Mouse (Mus musculus) midbrain, embryonic 13.5 days (tissue): ENCODE results near the gene Iqcf3. TPM values are rescaled to one million over a fixed set of nuclear protein-coding genes. Genes with fewer than 3 reads are reported as not detected.
"Not testable (repeated sequence)": the region's sequence is repeated elsewhere in the genome, so short reads cannot be mapped to it uniquely, and the experiment has no call there.

Experiments used
- ATAC-seq: fragments of 200-750 bp; cut with Nextera tagmentation; 2 replicates; pipeline ENCODE4 v1.8.0; 2017; ENCODE audit warnings: mild to moderate bottlenecking, moderate TSS enrichment, moderate library complexity
- H3K27ac ChIP-seq: fragments of 300-500 bp; sonication (generic); 2 replicates; pipeline ENCODE4 v1.5.1; 2015; ENCODE audit warnings: inconsistent platforms, mild to moderate bottlenecking, moderate library complexity
- H3K27me3 ChIP-seq: fragments of 300-500 bp; sonication (generic); 2 replicates; pipeline ENCODE4 v1.6.1; 2015; ENCODE audit warnings: mild to moderate bottlenecking, inconsistent platforms
- H3K36me3 ChIP-seq: fragments of 300-500 bp; sonication (generic); 2 replicates; pipeline ENCODE4 v1.6.1; 2015; ENCODE audit warnings: mild to moderate bottlenecking, inconsistent platforms
- H3K4me1 ChIP-seq: fragments of 300-500 bp; sonication (generic); replicated peaks from 2 replicates; pipeline ENCODE4 v1.6.1; 2015; ENCODE audit warnings: inconsistent platforms
- H3K4me2 ChIP-seq: fragments of 300-500 bp; sonication (generic); replicated peaks from 2 replicates; pipeline ENCODE4 v1.6.1; 2015; ENCODE audit warnings: moderate library complexity, mild to moderate bottlenecking, inconsistent platforms
- H3K4me3 ChIP-seq: fragments of 300-500 bp; sonication (generic); replicated peaks from 2 replicates; pipeline ENCODE4 v1.5.1; 2015; ENCODE audit warnings: mild to moderate bottlenecking, inconsistent platforms
- H3K9ac ChIP-seq: fragments of 300-500 bp; sonication (generic); replicated peaks from 2 replicates; pipeline ENCODE4 v1.6.1; 2015; ENCODE audit warnings: mild to moderate bottlenecking, inconsistent platforms
- H3K9me3 ChIP-seq: fragments of 300-500 bp; sonication (generic); 2 replicates; pipeline ENCODE4 v1.6.1; 2016; ENCODE audit warnings: mild to moderate bottlenecking, inconsistent platforms
- WGBS: fragments of 180-500 bp; shearing (Covaris S2); methylation state at CpG from one replicate; pipeline ENCODE4 v1.1.7; 2015; 5-methylcytosine and 5-hydroxymethylcytosine counted together
- polyA plus RNA-seq: library from polyadenylated mRNA; unstranded; fragments of >200 nt; fragmentation: Nextera tagmentation; extraction: Ambion mirVana; gene quantifications from 2 replicates; pipeline ENCODE4 v1.2.1, GENCODE M21; 2015

Gene Iqcf3
- not detected in 2 replicates for polyA plus RNA-seq

- Histone ChIP-seq H3K27me3 (no peaks in the 10 kb centered on the region), H3K4me3 (no peak within 1 kb of the TSS)
Observed at GRCm38 (mm10) chr9:106561531-106561930, at the start of gene Iqcf3. Gene Iqcf3, minus strand, starts transcription at chr9:106561631.

GRCm38 (mm10) chr9:106610727-106611126 is 49.3 kb upstream of the Iqcf3 start:
- 79% methylated on average over 4 of the region's 4 CpGs for WGBS
- no peaks in the 10 kb centered on the region for H3K4me1 ChIP-seq
- no peak for ATAC-seq
- no peaks in the 10 kb centered on the region for H3K36me3 ChIP-seq
- no peak overlapping the region for H3K27ac ChIP-seq
- no peak overlapping the region for H3K4me2 ChIP-seq
- no peaks in the 10 kb centered on the region for H3K27me3 ChIP-seq
- H3K9ac ChIP-seq, result no peak overlapping the region
- H3K9me3 ChIP-seq, result no peaks in the 10 kb centered on the region
- H3K4me3 ChIP-seq, result no peak overlapping the region

More at GRCm38 (mm10) chr9:106561531-106561930, at the start of gene Iqcf3:
- Histone ChIP-seq H3K9me3 (no peaks in the 10 kb centered on the region), H3K9ac (no peak within 1 kb of the TSS), H3K4me2 (no peak within 1 kb of the TSS), H3K36me3 (no peaks in the 10 kb centered on the region), H3K4me1 (no peaks in the 10 kb centered on the region), H3K27ac (no peak within 1 kb of the TSS)
- 90% methylated on average over 5 of the region's 5 CpGs for WGBS
- ATAC-seq, result no peak

GRCm38 (mm10) chr9:106600546-106600945 is 39.1 kb upstream of the Iqcf3 start:
- H3K9me3 ChIP-seq, result no peaks in the 10 kb centered on the region
- 0 out of 2 replicates have a peak, but pooled peaks cover 2% of the 10 kb centered on the region for H3K4me1 ChIP-seq
- ATAC-seq, result no peak
- H3K4me2 ChIP-seq, result no peak overlapping the region
- no peak overlapping the region for H3K27ac ChIP-seq
- H3K4me3 ChIP-seq, result no peak overlapping the region
- no peak overlapping the region for H3K9ac ChIP-seq
- WGBS, result 27% methylated on average over 8 of the region's 8 CpGs
- H3K27me3 ChIP-seq, result no peaks in the 10 kb centered on the region
- no peaks in the 10 kb centered on the region for H3K36me3 ChIP-seq

- H3K4me3 ChIP-seq, result no peak overlapping the region
- H3K4me2 ChIP-seq, result no peak overlapping the region
- no peaks in the 10 kb centered on the region for H3K9me3 ChIP-seq
- 39% methylated on average over 7 of the region's 7 CpGs for WGBS
- no peak for ATAC-seq
- no peaks in the 10 kb centered on the region for H3K27me3 ChIP-seq
- H3K4me1 ChIP-seq, result 0 out of 2 replicates have a peak, but pooled peaks cover 3% of the 10 kb centered on the region
- no peak overlapping the region for H3K27ac ChIP-seq
- H3K9ac ChIP-seq, result no peak overlapping the region
- H3K36me3 ChIP-seq, result no peaks in the 10 kb centered on the region
Observed at GRCm38 (mm10) chr9:106598466-106598865, 37.0 kb upstream of the Iqcf3 start.

- Histone ChIP-seq H3K4me2 (no peak overlapping the region), H3K4me3 (no peak overlapping the region), H3K27ac (no peak overlapping the region), H3K9ac (peak overlapping the region; percentile 36; the same call in 1 of the 2 replicates), H3K36me3 (no peaks in the 10 kb centered on the region), H3K9me3 (no peaks in the 10 kb centered on the region), H3K4me1 (0 out of 2 replicates have a peak, but pooled peaks cover 3% of the 10 kb centered on the region), H3K27me3 (no peaks in the 10 kb centered on the region)
- ATAC-seq, result no peak
- 79% methylated on average over 7 of the region's 7 CpGs for WGBS
Observed at GRCm38 (mm10) chr9:106595836-106596235, 34.4 kb upstream of the Iqcf3 start.

GRCm38 (mm10) chr9:106595402-106595801 is 34.0 kb upstream of the Iqcf3 start:
- not testable (repeated sequence) for H3K4me3 ChIP-seq, H3K27ac ChIP-seq, H3K4me2 ChIP-seq, H3K36me3 ChIP-seq, H3K4me1 ChIP-seq, H3K27me3 ChIP-seq, ATAC-seq, H3K9me3 ChIP-seq
- peak overlapping the region; percentile 36; the same call in 1 of the 2 replicates for H3K9ac ChIP-seq
- 19% methylated on average over 4 of the region's 4 CpGs for WGBS

GRCm38 (mm10) chr9:106592158-106592557 is 30.7 kb upstream of the Iqcf3 start:
- 90% methylated on average over 5 of the region's 5 CpGs for WGBS
- H3K9ac ChIP-seq, result no peak overlapping the region
- H3K4me1 ChIP-seq, result 0 out of 2 replicates have a peak, but pooled peaks cover 3% of the 10 kb centered on the region
- no peaks in the 10 kb centered on the region for H3K27me3 ChIP-seq
- no peak for ATAC-seq
- H3K36me3 ChIP-seq, result no peaks in the 10 kb centered on the region
- H3K27ac ChIP-seq, result no peak overlapping the region
- H3K4me3 ChIP-seq, result no peak overlapping the region
- H3K4me2 ChIP-seq, result no peak overlapping the region
- H3K9me3 ChIP-seq, result no peaks in the 10 kb centered on the region

- H3K27ac ChIP-seq, result no peak overlapping the region
- no peaks in the 10 kb centered on the region for H3K36me3 ChIP-seq
- H3K4me3 ChIP-seq, result no peak overlapping the region
- no peaks in the 10 kb centered on the region for H3K27me3 ChIP-seq
- no peak overlapping the region for H3K9ac ChIP-seq
- no peak for ATAC-seq
- H3K4me2 ChIP-seq, result no peak overlapping the region
- 84% methylated on average over 1 of the region's 1 CpGs for WGBS
- no peaks in the 10 kb centered on the region for H3K9me3 ChIP-seq
- no peaks in the 10 kb centered on the region for H3K4me1 ChIP-seq
Observed at GRCm38 (mm10) chr9:106582552-106582951, 21.1 kb upstream of the Iqcf3 start.

GRCm38 (mm10) chr9:106580016-106580415 is 18.6 kb upstream of the Iqcf3 start:
- H3K9ac ChIP-seq, result no peak overlapping the region
- no peaks in the 10 kb centered on the region for H3K36me3 ChIP-seq
- no peak overlapping the region for H3K4me2 ChIP-seq
- no peak for ATAC-seq
- no peak overlapping the region for H3K4me3 ChIP-seq
- H3K27ac ChIP-seq, result no peak overlapping the region
- no peaks in the 10 kb centered on the region for H3K9me3 ChIP-seq
- H3K4me1 ChIP-seq, result no peaks in the 10 kb centered on the region
- no peaks in the 10 kb centered on the region for H3K27me3 ChIP-seq
- 83% methylated on average over 7 of the region's 7 CpGs for WGBS

- no peak overlapping the region for H3K27ac ChIP-seq
- no peak overlapping the region for H3K4me2 ChIP-seq
- no peak for ATAC-seq
- H3K9ac ChIP-seq, result no peak overlapping the region
- 90% methylated on average over 2 of the region's 2 CpGs for WGBS
- no peaks in the 10 kb centered on the region for H3K9me3 ChIP-seq
- no peak overlapping the region for H3K4me3 ChIP-seq
- no peaks in the 10 kb centered on the region for H3K36me3 ChIP-seq
- H3K27me3 ChIP-seq, result no peaks in the 10 kb centered on the region
- no peaks in the 10 kb centered on the region for H3K4me1 ChIP-seq
Observed at GRCm38 (mm10) chr9:106576112-106576511, 14.7 kb upstream of the Iqcf3 start.

- Histone ChIP-seq H3K9me3 (no peaks in the 10 kb centered on the region), H3K27me3 (no peaks in the 10 kb centered on the region), H3K4me3 (no peak overlapping the region), H3K9ac (no peak overlapping the region), H3K27ac (no peak overlapping the region), H3K4me1 (no peaks in the 10 kb centered on the region), H3K36me3 (no peaks in the 10 kb centered on the region), H3K4me2 (no peak overlapping the region)
- 90% methylated on average over 5 of the region's 5 CpGs for whole genome bisulfite sequencing
- no peak for ATAC-seq
Observed at GRCm38 (mm10) chr9:106573366-106573765, 11.9 kb upstream of the Iqcf3 start.

GRCm38 (mm10) chr9:106572186-106572585 is 10.8 kb upstream of the Iqcf3 start:
- Histone ChIP-seq H3K27ac (no peak overlapping the region), H3K4me1 (no peaks in the 10 kb centered on the region), H3K9me3 (no peaks in the 10 kb centered on the region), H3K4me2 (no peak overlapping the region), H3K4me3 (no peak overlapping the region), H3K27me3 (no peaks in the 10 kb centered on the region), H3K9ac (no peak overlapping the region), H3K36me3 (no peaks in the 10 kb centered on the region)
- no peak for ATAC-seq
- 92% methylated on average over 2 of the region's 2 CpGs for WGBS

- no peaks in the 10 kb centered on the region for H3K27me3 ChIP-seq
- H3K9me3 ChIP-seq, result no peaks in the 10 kb centered on the region
- H3K27ac ChIP-seq, result no peak within 1 kb of the TSS
- no peak within 1 kb of the TSS for H3K4me3 ChIP-seq
- H3K4me2 ChIP-seq, result no peak within 1 kb of the TSS
- no peaks in the 10 kb centered on the region for H3K4me1 ChIP-seq
- H3K9ac ChIP-seq, result no peak within 1 kb of the TSS
- no peaks in the 10 kb centered on the region for H3K36me3 ChIP-seq
- WGBS, result 90% methylated on average over 7 of the region's 7 CpGs
- ATAC-seq, result no peak
Observed at GRCm38 (mm10) chr9:106570896-106571295, 9.5 kb upstream of the Iqcf3 start, which contains the start of gene Iqcf4. Gene Iqcf4, minus strand, starts transcription at chr9:106570996.
